Mouse (Mus musculus): ENCODE results near the gene H2-Ab1. TPM values are rescaled to one million over a fixed set of nuclear protein-coding genes. Genes with fewer than 3 reads are reported as not detected.

The H2-Ab1 gene
- polyA plus RNA-seq, 1 experiment from 2014 or later, result 17.1 TPM

DNA sequence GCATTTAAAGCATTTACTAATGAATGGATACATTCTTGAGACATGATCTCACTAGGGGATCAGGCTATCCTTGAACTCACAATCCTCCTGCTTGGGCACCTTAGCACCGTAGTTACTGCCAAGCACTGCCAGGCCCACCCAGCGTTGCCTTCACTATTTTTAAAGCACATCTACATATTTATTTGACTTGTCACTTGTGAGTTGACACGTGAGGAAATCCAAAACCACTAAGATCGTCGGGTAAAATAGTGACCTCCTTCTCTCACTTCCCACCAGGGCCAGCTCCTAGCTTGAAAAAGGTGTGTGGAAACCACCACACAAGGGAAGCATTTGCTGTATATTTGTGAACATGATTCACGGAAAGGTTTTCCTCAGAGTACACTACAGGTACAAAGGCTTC, 29.5 kb downstream of the H2-Ab1 start:
- Histone ChIP-seq H3K9me3 (no peaks in the 10 kb centered on the region), H3K4me1 (replicated peaks) (no peaks in the 10 kb centered on the region), H3K27ac (no peak overlapping the region), H3K9ac (no peak overlapping the region), H3K27me3 (replicated peaks) (no peaks in the 10 kb centered on the region), H3K4me2 (replicated peaks) (no peak overlapping the region), H3K36me3 (no peaks in the 10 kb centered on the region), H3K4me3 (replicated peaks) (no peak overlapping the region)
- 67% methylated on average over 6 of the region's 6 CpGs for WGBS
- ATAC-seq, result no peak

- ATAC-seq, result peak; percentile 77
- Histone ChIP-seq H3K4me2 (replicated peaks) (no peak within 1 kb of the TSS), H3K27ac (no peak within 1 kb of the TSS), H3K9me3 (no peaks in the 10 kb centered on the region), H3K36me3 (no peaks in the 10 kb centered on the region), H3K4me3 (replicated peaks) (no peak within 1 kb of the TSS), H3K9ac (no peak within 1 kb of the TSS), H3K4me1 (replicated peaks) (no peaks in the 10 kb centered on the region), H3K27me3 (replicated peaks) (no peaks in the 10 kb centered on the region)
- 15% methylated on average over 8 of the region's 8 CpGs for WGBS
These were observed 30.2 kb downstream of the H2-Ab1 start, which contains the start of gene H2-Aa for GRCm38 (mm10) chr17:34287648-34288047. Gene H2-Aa, minus strand, starts transcription at chr17:34287823.

- 71% methylated on average over 3 of the region's 3 CpGs for WGBS
- H3K27me3 ChIP-seq (replicated peaks), result no peaks in the 10 kb centered on the region
- H3K9ac ChIP-seq, result no peak overlapping the region
These were observed 30.6 kb downstream of the H2-Ab1 start for GRCm38 (mm10) chr17:34288131-34288530.

GRCm38 (mm10) chr17:34291609-34292008, 34.1 kb downstream of the H2-Ab1 start:
- H3K4me1 ChIP-seq (replicated peaks), result no peaks in the 10 kb centered on the region
- no peak overlapping the region for H3K27ac ChIP-seq
- no peak overlapping the region for H3K4me2 ChIP-seq (replicated peaks)
- no peaks in the 10 kb centered on the region for H3K9me3 ChIP-seq
- no peaks in the 10 kb centered on the region for H3K27me3 ChIP-seq (replicated peaks)
- H3K36me3 ChIP-seq, result no peaks in the 10 kb centered on the region
- peak; percentile 82; the same call in 1 of the 2 replicates for ATAC-seq
- H3K4me3 ChIP-seq (replicated peaks), result no peak overlapping the region
- WGBS, result 15% methylated on average over 8 of the region's 8 CpGs
- H3K9ac ChIP-seq, result no peak overlapping the region

More at GRCm38 (mm10) chr17:34288131-34288530, 30.6 kb downstream of the H2-Ab1 start:
- no peaks in the 10 kb centered on the region for H3K4me1 ChIP-seq (replicated peaks)
- no peak overlapping the region for H3K4me3 ChIP-seq (replicated peaks)
- no peak for ATAC-seq
- no peak overlapping the region for H3K4me2 ChIP-seq (replicated peaks)
- H3K9me3 ChIP-seq, result no peaks in the 10 kb centered on the region
- no peak overlapping the region for H3K27ac ChIP-seq
- H3K36me3 ChIP-seq, result no peaks in the 10 kb centered on the region

GRCm38 (mm10) chr17:34292570-34292969, 35.1 kb downstream of the H2-Ab1 start:
- no peaks in the 10 kb centered on the region for H3K9me3 ChIP-seq
- no peak overlapping the region for H3K4me2 ChIP-seq (replicated peaks)
- H3K27ac ChIP-seq, result no peak overlapping the region
- H3K4me3 ChIP-seq (replicated peaks), result no peak overlapping the region
- H3K9ac ChIP-seq, result no peak overlapping the region
- no peaks in the 10 kb centered on the region for H3K4me1 ChIP-seq (replicated peaks)
- H3K36me3 ChIP-seq, result no peaks in the 10 kb centered on the region
- no peak for ATAC-seq
- H3K27me3 ChIP-seq (replicated peaks), result no peaks in the 10 kb centered on the region
- WGBS, result 92% methylated on average over 4 of the region's 4 CpGs

DNA sequence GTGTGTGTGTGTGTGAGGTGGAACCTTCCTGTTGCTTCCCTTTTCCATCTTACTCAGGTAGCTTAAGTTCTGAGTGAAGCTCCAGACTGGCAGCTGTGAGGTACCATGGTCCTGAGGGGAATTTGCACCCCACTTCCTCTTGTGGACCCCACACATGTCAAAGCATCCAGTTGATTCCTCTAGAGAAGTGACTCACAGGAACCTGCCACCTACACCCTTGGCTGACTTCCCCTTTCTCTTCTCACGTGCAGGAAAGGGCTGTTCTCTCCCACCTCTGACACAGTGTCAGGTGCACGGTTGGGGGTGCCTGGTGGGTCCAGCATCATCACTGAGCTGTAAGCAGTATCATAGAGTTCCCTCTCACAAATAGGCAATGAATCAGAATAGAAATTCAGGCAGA, 36.0 kb downstream of the H2-Ab1 start:
- Histone ChIP-seq H3K4me1 (replicated peaks) (no peaks in the 10 kb centered on the region), H3K9ac (no peak overlapping the region), H3K27ac (no peak overlapping the region), H3K36me3 (no peaks in the 10 kb centered on the region), H3K27me3 (replicated peaks) (no peaks in the 10 kb centered on the region), H3K4me2 (replicated peaks) (no peak overlapping the region), H3K9me3 (no peaks in the 10 kb centered on the region), H3K4me3 (replicated peaks) (no peak overlapping the region)
- no peak for ATAC-seq
- 45% methylated on average over 2 of the region's 2 CpGs for WGBS

GRCm38 (mm10) chr17:34294249-34294648, 36.8 kb downstream of the H2-Ab1 start:
- no peak overlapping the region for H3K9ac ChIP-seq
- H3K9me3 ChIP-seq, result no peaks in the 10 kb centered on the region
- no peak overlapping the region for H3K4me2 ChIP-seq (replicated peaks)
- 56% methylated on average over 4 of the region's 4 CpGs for WGBS
- H3K4me3 ChIP-seq (replicated peaks), result no peak overlapping the region
- no peak overlapping the region for H3K27ac ChIP-seq
- no peaks in the 10 kb centered on the region for H3K4me1 ChIP-seq (replicated peaks)
- no peak for ATAC-seq
- no peaks in the 10 kb centered on the region for H3K27me3 ChIP-seq (replicated peaks)
- H3K36me3 ChIP-seq, result no peaks in the 10 kb centered on the region

DNA sequence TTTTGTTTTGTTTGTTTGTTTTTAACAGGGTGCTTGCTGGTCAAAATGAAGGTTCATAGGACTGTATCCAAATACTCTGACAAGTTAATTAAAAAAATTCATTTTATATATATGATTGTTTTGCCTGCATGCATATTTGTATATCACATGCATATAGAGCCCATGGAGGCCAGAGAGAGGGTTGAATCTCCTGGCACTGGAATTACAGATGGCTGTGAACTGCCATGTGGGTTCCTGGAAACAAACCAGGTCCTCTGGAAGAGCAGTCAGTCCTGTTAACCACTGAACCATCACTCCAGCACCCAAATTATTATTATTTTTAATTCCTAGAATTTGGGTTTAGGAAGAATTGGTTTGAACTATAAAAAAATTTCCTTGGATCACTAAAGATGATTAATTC, 37.8 kb downstream of the H2-Ab1 start:
- no peak overlapping the region for H3K4me2 ChIP-seq (replicated peaks)
- no peak for ATAC-seq
- H3K9ac ChIP-seq, result no peak overlapping the region
- no peaks in the 10 kb centered on the region for H3K36me3 ChIP-seq
- H3K4me1 ChIP-seq (replicated peaks), result no peaks in the 10 kb centered on the region
- no peak overlapping the region for H3K27ac ChIP-seq
- H3K9me3 ChIP-seq, result no peaks in the 10 kb centered on the region
- H3K27me3 ChIP-seq (replicated peaks), result no peaks in the 10 kb centered on the region
- no peak overlapping the region for H3K4me3 ChIP-seq (replicated peaks)

- 22% methylated on average over 23 of the region's 23 CpGs for WGBS
- H3K4me3 ChIP-seq (replicated peaks), result 0 out of 2 replicates have a peak overlapping the region, but pooled peaks have one; percentile 13
- no peak overlapping the region for H3K27ac ChIP-seq
- no peaks in the 10 kb centered on the region for H3K9me3 ChIP-seq
- ATAC-seq, result peak; percentile 60; the same call in 1 of the 2 replicates
- H3K9ac ChIP-seq, result no peak overlapping the region
- no peaks in the 10 kb centered on the region for H3K36me3 ChIP-seq
- H3K4me2 ChIP-seq (replicated peaks), result peak overlapping the region; percentile 56
- H3K4me1 ChIP-seq (replicated peaks), result no peaks in the 10 kb centered on the region
- H3K27me3 ChIP-seq (replicated peaks), result no peaks in the 10 kb centered on the region
These were observed 38.7 kb downstream of the H2-Ab1 start for GRCm38 (mm10) chr17:34295891-34296794.

- H3K27ac ChIP-seq, result no peak overlapping the region
- H3K9ac ChIP-seq, result no peak overlapping the region
- no peak overlapping the region for H3K4me2 ChIP-seq (replicated peaks)
- WGBS, result 62% methylated on average over 3 of the region's 3 CpGs
- no peaks in the 10 kb centered on the region for H3K4me1 ChIP-seq (replicated peaks)
- no peaks in the 10 kb centered on the region for H3K36me3 ChIP-seq
- no peaks in the 10 kb centered on the region for H3K9me3 ChIP-seq
- no peak for ATAC-seq
- H3K4me3 ChIP-seq (replicated peaks), result no peak overlapping the region
- H3K27me3 ChIP-seq (replicated peaks), result no peaks in the 10 kb centered on the region
These were observed 41.9 kb downstream of the H2-Ab1 start for GRCm38 (mm10) chr17:34299356-34299755.

DNA sequence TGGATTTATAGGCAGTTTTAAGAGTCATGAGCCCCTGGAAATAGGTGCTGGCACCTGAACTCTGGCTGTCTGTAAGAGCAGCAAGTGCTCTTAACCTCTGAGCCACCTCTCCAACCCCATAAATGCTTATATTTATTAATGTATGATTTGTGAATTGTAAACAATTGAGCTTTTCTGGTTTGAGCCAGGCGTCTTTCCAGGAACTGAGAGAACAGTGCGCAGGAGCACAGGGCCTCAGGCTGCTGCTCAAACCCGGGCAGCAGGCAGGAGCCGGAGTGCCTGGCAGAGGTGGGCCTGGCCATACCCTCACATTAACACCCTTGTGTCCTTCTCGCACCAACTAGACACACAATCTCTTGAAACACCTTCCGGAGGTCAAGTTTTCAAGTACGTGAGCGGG, 42.6 kb downstream of the H2-Ab1 start:
- 79% methylated on average over 8 of the region's 8 CpGs for WGBS
- Histone ChIP-seq H3K4me3 (replicated peaks) (no peak overlapping the region), H3K9ac (no peak overlapping the region)

DNA sequence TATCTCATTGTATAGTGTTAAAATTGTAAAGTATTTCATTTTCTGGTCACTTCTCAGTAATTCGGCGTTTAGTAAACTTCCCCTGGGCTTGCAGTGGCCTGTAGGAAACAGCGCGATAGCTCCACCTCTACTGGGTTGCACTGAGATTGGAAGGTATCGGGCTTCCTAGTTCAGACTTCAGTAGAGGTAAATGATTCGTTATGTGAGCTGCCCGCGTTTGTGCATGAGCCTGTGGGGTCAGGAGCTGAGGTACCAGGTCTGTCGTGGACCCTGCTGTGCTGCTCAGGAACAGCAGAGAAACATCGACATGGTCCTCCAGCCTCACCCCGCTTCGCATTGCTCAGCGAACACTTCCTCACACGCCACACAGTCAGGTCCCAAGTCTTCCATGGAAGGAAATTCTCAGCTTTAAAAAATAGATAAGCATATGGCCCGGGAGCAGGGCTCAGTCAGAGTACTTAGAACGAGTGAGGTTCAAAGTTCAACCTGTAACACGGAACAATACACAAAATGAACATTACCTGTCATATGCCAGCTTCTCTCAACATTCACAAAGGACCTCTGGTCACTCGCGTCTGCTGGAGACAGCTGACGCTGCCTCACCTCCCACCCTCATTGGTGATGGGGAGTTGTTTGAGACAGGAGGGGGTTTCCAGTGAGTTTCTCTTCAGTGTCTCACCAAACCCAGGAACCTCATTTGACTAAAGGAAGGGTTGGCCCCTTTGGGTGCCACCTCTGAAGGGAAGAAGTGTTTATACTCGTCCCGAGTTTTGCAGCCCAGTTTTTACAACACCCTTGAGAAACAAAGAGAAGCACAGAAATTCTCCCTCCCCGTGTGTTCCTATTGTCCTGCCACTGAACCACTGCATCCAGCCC, 43.4 kb downstream of the H2-Ab1 start:
- peak; percentile 81 for ATAC-seq
- 67% methylated on average over 23 of the region's 23 CpGs for WGBS
- no peak overlapping the region for H3K4me3 ChIP-seq (replicated peaks)
- no peaks in the 10 kb centered on the region for H3K27me3 ChIP-seq (replicated peaks)
- peak overlapping the region; percentile 33 for H3K27ac ChIP-seq
- H3K9me3 ChIP-seq, result no peaks in the 10 kb centered on the region
- peak overlapping the region; percentile 17 for H3K4me2 ChIP-seq (replicated peaks)
- H3K4me1 ChIP-seq (replicated peaks), result no peaks in the 10 kb centered on the region
- H3K36me3 ChIP-seq, result no peaks in the 10 kb centered on the region
- H3K9ac ChIP-seq, result no peak overlapping the region

More for the DNA sequence above, 42.6 kb downstream of the H2-Ab1 start:
- ATAC-seq, result no peak
- H3K36me3 ChIP-seq, result no peaks in the 10 kb centered on the region
- H3K9me3 ChIP-seq, result no peaks in the 10 kb centered on the region
- no peaks in the 10 kb centered on the region for H3K4me1 ChIP-seq (replicated peaks)
- no peak overlapping the region for H3K4me2 ChIP-seq (replicated peaks)
- no peaks in the 10 kb centered on the region for H3K27me3 ChIP-seq (replicated peaks)
- no peak overlapping the region for H3K27ac ChIP-seq
